ENCODE assay signal across 8 mouse cellular contexts in genomic region chr5:114418541-114418940, GRCm38 (mm10). TPM values are rescaled to one million over a fixed set of nuclear protein-coding genes. Genes with fewer than 3 reads are reported as not detected.
DNase-seq lines count a peak whose midpoint lies in the region; ATAC-seq and TF ChIP-seq lines count a peak whose summit lies in the region.
"Had no signal": no experiment of that assay in that cellular context is flagged by ENCODE, and none has a peak within 500 bp of the region (broad histone marks: within the 10 kb centered on the region; RNA-seq: fewer than 3 reads in every experiment).

No protein-coding gene starts in this region.

- no peaks in the 10 kb centered on the region for H3K27me3 ChIP-seq in kidney, postnatal 0 days (ENCODE audit: insufficient read depth, low read length)

- intact Hi-C loops in left cerebral cortex, postnatal 36 days (cut with DNase I) = no loop called here

- no peak overlapping the region for H3K4me3 ChIP-seq in kidney, postnatal 0 days (replicated peaks; ENCODE audit: low read depth, low read length)
- H3K4me3 ChIP-seq in embryonic fibroblast, embryonic 13.5 days (ENCODE audit: insufficient read depth, low read length) = no peak overlapping the region

- peak; percentile 46 for DNase-seq in kidney, postnatal 0 days (ENCODE audit: low spot score)
- DNase-seq in kidney, adult 11 months = no peak
- DNase-seq in thymus, postnatal 14 days = peak; percentile 10
- no peak for DNase-seq in thymus, adult 18-20 months
- no peak for DNase-seq in frontal cortex, postnatal 14 days (ENCODE audit: low spot score in 2 of 2)
- no peak for DNase-seq in left cerebral cortex, postnatal 36 days (ENCODE audit: low spot score in 2 of 2)
- DNase-seq: adrenal gland, postnatal 25 days had no signal

- no peak overlapping the region for H3K4me2 ChIP-seq in kidney, postnatal 0 days (ENCODE audit: low read length)

- H3K27ac ChIP-seq in kidney, postnatal 0 days = no peak overlapping the region
- H3K27ac ChIP-seq in embryonic fibroblast, embryonic 13.5 days (ENCODE audit: insufficient read depth, low read length) = no peak overlapping the region

- H3K36me3 ChIP-seq in kidney, postnatal 0 days (ENCODE audit: insufficient read depth, low read length) = peaks cover 63% of the 10 kb centered on the region

- 76% methylated on average over 8 of the region's 8 CpGs for WGBS in kidney, postnatal 0 days

- H3K9ac ChIP-seq in kidney, postnatal 0 days (ENCODE audit: low read depth, low read length) = no peak overlapping the region

- peak; percentile 63 for TF ChIP-seq CTCF in kidney, postnatal 0 days (IDR thresholded peaks at IDR 0.05; ENCODE audit: low read depth)
- peak; percentile 63; the same call in 1 of the 2 replicates for TF ChIP-seq CTCF in embryonic fibroblast, embryonic 13.5 days (IDR thresholded peaks at IDR 0.05; ENCODE audit: borderline replicate concordance, insufficient read depth, low read length)

- ATAC-seq in kidney, postnatal 0 days (replicated peaks; ENCODE audit: low FRiP score, low read depth) = 0 out of 2 replicates have a peak, but pooled peaks have one; percentile 30

- peaks cover 6% of the 10 kb centered on the region; the same call in 1 of the 2 replicates for H3K4me1 ChIP-seq in kidney, postnatal 0 days (replicated peaks; ENCODE audit: insufficient read depth, low read length)
- 0 out of 2 replicates have a peak, but pooled peaks cover 4% of the 10 kb centered on the region for H3K4me1 ChIP-seq in embryonic fibroblast, embryonic 13.5 days (ENCODE audit: control insufficient read depth, insufficient read depth, low read length)

- H3K9me3 ChIP-seq in kidney, postnatal 0 days (replicated peaks; ENCODE audit: low read length) = no peaks in the 10 kb centered on the region

- no peak for TF ChIP-seq POLR2A in embryonic fibroblast, embryonic 13.5 days (IDR thresholded peaks at IDR 0.05; ENCODE audit: low read depth, low read length)

RNA-seq across cellular contexts. Expression of gene Mmab, which starts 25.3 kb away (rescaled TPM):
- 18.9 and 22.8 TPM in 2 replicates for polyA plus RNA-seq in kidney, postnatal 0 days (2015; fragmentation: Nextera tagmentation; extraction: Ambion mirVana)
- 18.7 and 24.1 TPM in 2 replicates for polyA plus RNA-seq in embryonic fibroblast, embryonic 13.5 days (2011; ENCODE audit: insufficient read length, low read depth, missing spikeins)
- 10 to 100 TPM; 19.6 to 22.4 TPM for total RNA-seq in left cerebral cortex, postnatal 36 days (2021)

RNA-seq across cellular contexts. Expression of gene Mvk, which starts 25.5 kb away (rescaled TPM):
- polyA plus RNA-seq in kidney, postnatal 0 days (2015; fragmentation: Nextera tagmentation; extraction: Ambion mirVana) = 29.3 and 31.7 TPM in 2 replicates
- polyA plus RNA-seq in embryonic fibroblast, embryonic 13.5 days (2011; ENCODE audit: insufficient read length, low read depth, missing spikeins) = 24.4 and 26.3 TPM in 2 replicates
- total RNA-seq in left cerebral cortex, postnatal 36 days (2021) = 10 to 100 TPM; 23.8 to 30.0 TPM

RNA-seq across cellular contexts. Expression of gene Ube3b, which starts 38.1 kb away (rescaled TPM):
- 28.6 and 30.8 TPM in 2 replicates for polyA plus RNA-seq in kidney, postnatal 0 days (2015; fragmentation: Nextera tagmentation; extraction: Ambion mirVana)
- polyA plus RNA-seq in embryonic fibroblast, embryonic 13.5 days (2011; ENCODE audit: insufficient read length, low read depth, missing spikeins) = 45.5 and 45.7 TPM in 2 replicates
- total RNA-seq in left cerebral cortex, postnatal 36 days (2021) = 10 to 100 TPM; 81.6 to 88.1 TPM

RNA-seq across cellular contexts. Expression of gene Kctd10, which starts 38.2 kb away (rescaled TPM):
- 80.5 and 89.7 TPM in 2 replicates for polyA plus RNA-seq in kidney, postnatal 0 days (2015; fragmentation: Nextera tagmentation; extraction: Ambion mirVana)
- polyA plus RNA-seq in embryonic fibroblast, embryonic 13.5 days (2011; ENCODE audit: insufficient read length, low read depth, missing spikeins) = 165 and 206 TPM in 2 replicates
- 10 to 100 TPM; 48.7 to 53.0 TPM for total RNA-seq in left cerebral cortex, postnatal 36 days (2021)

Comparison
In these comparisons a context has a peak if more than half of its experiments do, and no peak if none do; other contexts are left out.
1. DNase-seq: peak in kidney, postnatal 0 days (single experiment) and thymus, postnatal 14 days (single experiment); none in kidney, adult 11 months (single experiment), thymus, adult 18-20 months (0 of 2), frontal cortex, postnatal 14 days (0 of 2) and left cerebral cortex, postnatal 36 days (0 of 2).